Mouse (Mus musculus) cortical plate, adult 2 months (tissue): ENCODE measurements at regions not wholly inside any gene's neighbourhood (a gene's known extent, or its start where the extent isn't known, plus 50 kb on each side); places are given as distances from the start of the nearest gene placed in this dataset.

Experiments
- CTCF ChIP-seq: fragments of 200-500 bp; IDR thresholded peaks from 2 replicates; pipeline ENCODE4 v1.5.1; 2011; ENCODE audit warnings: mild to moderate bottlenecking, control low read depth, low read length; ENCODE audit not compliant: insufficient read depth; ENCODE audit errors: extremely low read depth
- POLR2A ChIP-seq: fragments of 200-500 bp; IDR thresholded peaks from 2 replicates; pipeline ENCODE4 v1.6.1; 2011; ENCODE audit warnings: mild to moderate bottlenecking, low read length, control low read depth; ENCODE audit not compliant: insufficient read depth; ENCODE audit errors: extremely low read depth

DNA sequence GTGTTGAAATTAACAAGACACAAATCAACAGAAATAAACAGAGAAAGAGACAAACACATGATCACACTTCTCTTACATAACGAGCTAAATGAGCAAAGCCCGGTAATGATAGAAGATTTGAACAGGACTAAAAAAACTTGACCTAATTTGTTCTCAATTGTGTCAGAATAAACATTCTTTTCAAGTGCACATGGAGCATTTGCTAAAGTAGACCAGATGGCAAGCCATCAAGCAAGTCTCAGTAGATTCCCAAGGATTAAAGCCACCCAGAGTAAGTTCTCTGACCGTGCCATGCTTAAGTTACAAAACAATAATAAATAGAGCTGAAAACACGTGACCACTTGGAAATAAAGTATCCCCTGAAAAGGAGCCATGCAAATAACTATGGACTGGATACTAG, 269.9 kb upstream of the Mgmt start:
- TF ChIP-seq POLR2A (no peak), CTCF (no peak)
